Mouse (Mus musculus) CD4-positive, CD25-positive, alpha-beta regulatory T cell, adult 9 weeks (primary cell): ENCODE data around the gene Adgrg5. TPM values are rescaled to one million over a fixed set of nuclear protein-coding genes. Genes with fewer than 3 reads are reported as not detected.

Experiments used
- polyA plus RNA-seq: library from polyadenylated mRNA; unstranded; fragments of 100-300 nt; shearing (Covaris generic); gene quantifications from one replicate; pipeline ENCODE4 v1.2.1, GENCODE M21; 2017

Adgrg5 gene
- polyA plus RNA-seq, result 2.6 TPM

DNA sequence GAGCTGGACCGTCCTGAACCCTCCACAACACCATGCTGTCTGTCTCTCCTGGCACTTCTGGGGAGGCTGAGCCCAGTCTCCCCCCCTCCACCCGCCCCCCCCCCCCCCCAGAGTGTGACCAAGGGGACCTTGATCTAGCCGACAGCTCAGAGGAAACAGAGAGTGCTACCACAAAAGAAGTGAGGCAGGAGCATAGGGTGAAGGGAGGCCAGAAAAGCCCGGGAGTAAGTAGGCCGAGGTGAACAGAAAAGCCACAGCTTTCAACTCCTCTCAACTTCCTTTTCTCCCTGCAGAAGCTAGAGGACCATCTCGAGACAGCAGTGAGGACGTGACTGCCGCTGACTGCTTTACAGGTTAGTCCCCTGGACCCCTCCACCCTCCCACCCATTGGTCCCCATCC lies at the start of gene Adgrg5:
Gene Adgrg5 (plus strand): TSS at position 290 of the 400 bp plus-strand sequence.

DNA sequence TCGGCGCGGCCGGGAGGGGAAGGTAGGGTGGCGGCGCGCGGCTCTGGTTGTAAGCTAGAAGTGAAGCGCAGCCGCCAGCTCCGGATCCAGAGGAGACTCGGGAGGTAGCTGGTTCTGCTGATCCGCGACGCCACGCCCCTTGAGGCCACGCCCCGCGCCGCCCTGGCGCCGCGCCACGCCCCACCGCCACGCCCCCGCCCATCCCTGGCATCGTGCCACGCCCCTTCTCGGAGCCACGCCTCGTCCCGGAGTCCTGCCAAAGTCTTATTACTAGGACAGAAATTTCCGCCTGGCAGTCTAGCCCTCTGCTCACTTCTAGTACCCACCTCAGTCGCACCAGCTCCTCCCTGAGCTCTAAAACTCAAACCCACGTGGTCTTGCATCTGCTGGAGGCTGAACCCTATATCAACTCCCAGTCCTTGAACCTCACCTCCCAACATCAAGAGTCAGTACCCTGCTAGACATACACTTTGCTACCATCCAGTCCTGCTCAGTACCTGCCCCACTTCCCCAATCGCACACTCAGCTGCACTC lies 47.2 kb upstream of the Adgrg5 start, which contains the start of gene Dok4:
Gene Dok4 (minus strand): TSS at position 134 of the 534 bp plus-strand sequence.

GRCm38 (mm10) chr8:94917851-94918495 lies 5.5 kb upstream of the Adgrg5 start, which contains the start of gene Ccdc102a:
Gene Ccdc102a, minus strand, starts transcription at chr8:94918098.

DNA sequence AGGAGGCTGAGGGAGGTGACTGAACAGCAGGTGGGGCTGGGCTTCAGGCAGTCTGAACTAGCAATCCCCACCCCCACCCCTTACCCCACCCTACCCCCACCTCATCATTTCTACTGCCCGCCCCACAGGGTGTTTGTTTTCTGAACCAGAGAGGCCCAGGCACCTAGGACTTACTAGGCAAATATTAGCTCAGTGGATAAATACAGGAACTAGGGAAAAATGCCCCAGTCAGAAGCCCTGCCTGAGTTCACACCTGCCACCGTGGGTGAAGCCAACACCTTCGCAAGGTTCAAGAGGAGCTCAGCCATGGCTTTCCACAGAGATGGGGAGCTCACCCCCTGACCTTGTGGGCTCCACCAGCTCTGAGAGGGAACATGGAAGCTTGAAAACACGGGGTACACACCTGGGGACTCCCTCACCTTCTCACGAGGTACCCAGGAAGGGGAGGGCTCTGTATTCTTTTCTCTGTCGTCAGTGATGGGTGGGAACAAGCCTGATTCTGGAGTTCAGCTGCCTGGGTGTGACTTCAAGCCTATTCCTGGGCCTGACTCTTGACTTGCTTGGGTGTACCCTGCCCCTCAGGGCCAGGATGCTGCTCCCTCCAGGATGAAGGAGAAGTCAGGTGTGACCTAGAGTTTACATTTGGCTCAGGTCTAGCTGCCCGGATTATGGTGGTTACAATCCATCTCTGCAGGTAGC lies 51.1 kb downstream of the Adgrg5 start, which contains the start of gene Adgrg1:
Gene Adgrg1 (plus strand): TSS at position 285 of the 699 bp plus-strand sequence.

Other genes with a start within 250 kb of the Adgrg5 start
- gene Pllp, start 227.4 kb upstream of the Adgrg5 start, polyA plus RNA-seq, result 0.35 TPM
- gene Ccl22, start 178.1 kb upstream of the Adgrg5 start, polyA plus RNA-seq, result not detected
- 0.37 TPM for gene Cx3cl1, start 151.7 kb upstream of the Adgrg5 start, polyA plus RNA-seq
- gene Ccl17, start 113.2 kb upstream of the Adgrg5 start, polyA plus RNA-seq, result not detected
- gene Coq9, start 85.4 kb upstream of the Adgrg5 start, polyA plus RNA-seq, result 72.7 TPM
- gene Ciapin1, start 85.3 kb upstream of the Adgrg5 start, polyA plus RNA-seq, result 104 TPM
- gene Polr2c, start 66.2 kb upstream of the Adgrg5 start, polyA plus RNA-seq, result 127 TPM
- 2.8 TPM for gene Dok4, start 47.4 kb upstream of the Adgrg5 start, polyA plus RNA-seq
- gene Ccdc102a, start 5.6 kb upstream of the Adgrg5 start, polyA plus RNA-seq, result 0.11 TPM
- 3.2 TPM for gene Adgrg1, start 51.1 kb downstream of the Adgrg5 start, polyA plus RNA-seq
- 1.4 TPM for gene Adgrg3, start 94.0 kb downstream of the Adgrg5 start, polyA plus RNA-seq
- gene Drc7, start 131.4 kb downstream of the Adgrg5 start, polyA plus RNA-seq, result not detected
- 22.2 TPM for gene Katnb1, start 157.5 kb downstream of the Adgrg5 start, polyA plus RNA-seq